Mouse (Mus musculus) layer of hippocampus, adult 9-11 months (tissue): ENCODE measurements at regions not wholly inside any gene's neighbourhood (a gene's known extent, or its start where the extent isn't known, plus 50 kb on each side); places are given as distances from the start of the nearest gene placed in this dataset.

Experiments
- DNase-seq: peaks from one replicate; pipeline ENCODE4 v3.0.0; 2022

DNA sequence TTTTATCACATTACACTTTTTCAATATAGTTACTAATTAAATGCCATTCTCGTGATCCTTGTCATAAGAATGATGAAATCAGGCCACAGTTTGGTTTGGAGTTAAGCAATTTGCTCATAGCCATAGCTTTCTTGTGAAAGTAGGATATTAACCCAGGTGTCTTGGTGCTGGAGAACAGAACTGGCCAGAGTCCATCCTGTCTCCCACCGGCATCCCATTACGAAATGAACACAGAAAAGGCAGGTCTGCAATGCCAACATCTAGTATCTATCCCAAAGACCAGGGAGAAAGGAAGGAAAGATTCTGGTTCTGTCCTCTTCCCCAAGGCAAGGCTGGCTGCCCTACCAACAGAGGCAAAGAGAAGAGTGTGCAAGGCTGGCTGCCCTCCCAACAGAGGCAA, 61.6 kb upstream of the Avpr1a start:
- DNase-seq, result no peak

DNA sequence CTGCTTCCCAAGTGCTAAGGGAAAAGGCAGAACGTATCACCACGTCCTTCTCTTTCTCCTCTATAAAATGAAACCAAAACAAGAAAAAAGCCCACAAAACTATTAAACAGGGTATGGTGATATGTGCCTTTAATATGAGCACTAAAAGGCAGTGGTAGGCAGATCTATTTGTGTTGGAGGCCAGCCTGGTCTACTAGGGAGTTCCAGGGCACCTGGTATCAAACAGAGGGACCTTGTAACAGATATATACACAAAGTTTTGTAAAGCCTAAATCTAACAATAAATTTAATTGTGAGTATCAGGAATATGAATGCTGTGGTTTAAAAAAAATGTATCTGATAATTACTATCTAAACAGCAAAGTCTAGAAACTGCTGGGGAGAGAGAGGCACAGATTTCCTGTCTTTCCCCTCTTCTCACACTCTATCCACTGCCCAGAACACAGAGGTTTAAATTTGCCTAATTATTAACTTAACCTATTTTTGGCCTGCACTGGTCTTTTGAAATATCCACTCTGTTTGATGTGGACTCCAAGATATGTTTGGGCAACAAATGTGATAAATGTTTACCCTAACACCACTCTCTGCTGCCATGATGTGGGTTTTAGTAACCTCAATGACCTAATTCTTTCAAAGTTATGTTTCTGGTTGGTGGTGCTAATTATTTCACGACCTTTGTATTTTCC, 68.5 kb upstream of the Avpr1a start:
- DNase-seq, result no peak

DNA sequence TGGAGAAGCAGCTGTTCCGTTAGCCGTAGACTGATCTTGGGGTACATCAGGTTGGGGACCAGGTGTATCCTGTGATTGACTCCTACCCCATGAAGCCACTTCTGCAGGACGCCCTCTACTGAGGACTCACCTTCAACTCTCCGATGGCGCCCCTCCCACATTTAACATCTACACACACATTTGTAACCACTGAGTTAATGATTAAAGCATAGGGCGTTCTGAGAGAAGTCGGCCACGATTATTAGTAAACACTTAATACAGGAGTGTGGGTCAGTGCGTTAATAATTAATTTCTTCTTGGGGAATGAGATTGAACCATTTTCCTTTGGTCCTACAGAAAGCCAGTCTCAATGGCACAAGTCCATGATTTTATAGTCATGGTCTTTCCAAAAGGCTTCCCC, 105.0 kb upstream of the Avpr1a start:
- DNase-seq, result no peak

DNA sequence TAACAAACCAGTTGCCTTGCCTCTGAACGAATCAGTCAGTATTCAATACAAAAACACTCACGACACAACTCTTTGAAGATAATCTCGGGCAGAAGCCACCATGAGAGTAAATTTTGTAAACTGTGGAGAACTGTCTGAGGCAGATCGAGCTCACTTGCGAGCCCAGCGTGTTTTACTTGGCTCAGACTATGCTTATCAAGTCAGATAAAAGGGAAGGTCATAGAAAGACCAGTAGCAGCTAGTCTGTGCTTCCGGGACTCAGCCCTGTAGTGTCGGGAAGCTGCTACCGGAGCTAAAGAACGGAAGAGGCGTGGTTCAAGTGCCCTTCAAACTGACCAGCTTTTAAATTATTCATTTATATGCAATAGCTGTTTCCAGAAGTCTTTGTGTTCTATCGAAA, 105.9 kb upstream of the Avpr1a start:
- DNase-seq, result no peak

DNA sequence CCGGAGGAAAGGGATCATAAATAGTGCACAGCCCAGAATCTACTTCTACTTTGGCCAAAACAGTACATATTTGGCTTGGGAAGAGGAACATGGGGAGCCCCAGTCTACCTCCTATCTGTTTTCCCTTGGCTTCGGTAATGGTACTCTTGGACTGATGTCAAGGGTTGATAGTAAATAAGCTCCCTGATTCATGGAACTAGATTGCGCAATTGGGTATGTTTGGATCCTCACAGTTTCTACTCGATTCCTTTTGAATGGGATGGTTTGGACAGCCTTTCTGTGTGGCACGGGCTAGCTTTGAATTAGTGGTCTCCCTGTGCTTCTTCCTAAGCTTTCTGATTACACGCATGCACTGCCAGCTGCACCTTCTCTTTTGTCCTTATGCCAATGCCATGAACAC, 121.4 kb upstream of the Avpr1a start:
- DNase-seq, result no peak

DNA sequence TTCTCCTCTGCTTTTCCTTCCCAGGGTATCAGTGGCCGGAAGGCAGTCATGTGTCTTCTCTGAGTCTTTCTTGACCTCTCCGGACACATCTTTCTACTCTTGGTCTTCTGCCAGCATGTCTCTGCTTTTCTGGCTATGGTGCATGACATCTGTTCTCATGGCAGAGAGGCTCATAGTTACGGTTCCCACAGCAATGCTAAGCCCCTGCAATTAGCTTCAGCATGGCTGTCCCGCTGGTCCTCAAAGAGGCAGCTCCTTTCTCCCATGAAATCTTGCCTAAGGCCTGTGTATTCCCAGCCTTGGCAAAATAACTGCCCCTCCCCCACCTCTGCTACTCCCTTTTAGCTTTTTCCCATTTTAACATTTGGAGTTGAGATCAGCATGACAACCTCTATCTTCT, 129.4 kb upstream of the Avpr1a start:
- no peak for DNase-seq

DNA sequence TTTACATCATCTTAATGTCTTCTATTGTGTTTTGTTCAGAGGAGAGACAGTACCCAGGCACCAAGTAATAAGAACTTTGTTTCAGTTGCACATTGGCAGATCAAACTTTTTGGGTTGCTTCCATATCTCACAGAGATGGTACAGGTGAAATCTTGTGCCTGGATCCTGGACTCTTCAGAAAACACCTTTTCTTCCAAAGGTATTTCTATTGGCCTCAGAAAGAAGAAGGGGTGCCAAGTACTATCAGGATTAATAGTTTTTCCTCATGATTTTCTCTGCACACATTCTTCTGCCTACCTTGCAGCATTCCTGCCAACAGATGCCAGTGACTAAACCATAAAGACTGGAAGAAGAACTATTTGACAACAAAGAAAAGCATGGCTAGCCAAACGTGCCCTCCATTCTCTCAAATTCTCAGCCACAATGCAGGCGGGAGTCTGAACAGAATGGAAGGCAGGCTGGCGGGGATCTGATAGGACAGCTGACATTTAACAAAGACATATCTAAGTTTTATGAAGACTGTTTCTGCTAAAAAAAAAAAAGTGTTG, 137.6 kb upstream of the Avpr1a start:
- no peak for DNase-seq

DNA sequence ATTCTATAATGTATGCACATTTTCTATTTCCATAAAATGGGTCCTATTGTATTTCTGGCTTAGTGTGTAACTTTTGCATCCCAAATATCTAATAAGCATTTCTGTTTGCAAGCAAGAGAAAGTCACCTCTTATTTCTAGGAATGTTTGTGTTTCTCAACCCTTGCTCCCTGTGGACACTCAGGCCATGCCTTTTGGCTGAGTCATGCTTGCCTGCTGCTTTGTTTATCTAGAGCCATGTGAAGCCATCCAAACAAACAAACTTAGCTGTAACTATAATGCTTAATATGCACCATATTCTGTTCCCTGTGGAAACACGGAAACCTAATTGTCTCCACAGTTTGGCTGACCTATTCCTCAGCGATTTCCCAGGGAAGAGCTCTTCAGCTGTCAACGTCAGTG, 139.6 kb upstream of the Avpr1a start:
- no peak for DNase-seq

DNA sequence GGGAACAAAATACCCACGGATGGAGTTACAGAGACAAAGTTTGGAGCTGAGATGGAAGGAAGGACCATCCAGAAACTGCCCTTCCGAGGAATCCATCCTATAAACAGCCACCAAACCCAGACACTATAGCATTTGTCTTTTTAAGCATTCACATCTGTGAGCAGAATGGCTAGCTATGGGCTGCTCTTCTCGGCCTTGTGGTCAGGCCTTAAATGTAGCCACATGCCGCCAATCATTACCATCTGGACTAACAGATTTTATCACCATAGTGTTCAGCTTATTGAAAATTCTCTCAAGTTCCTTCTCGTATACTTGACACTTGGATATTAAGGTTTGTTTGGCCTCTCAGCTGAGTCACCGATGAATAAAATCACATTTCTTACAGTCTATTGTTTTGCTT, 146.0 kb upstream of the Avpr1a start:
- DNase-seq, result no peak

DNA sequence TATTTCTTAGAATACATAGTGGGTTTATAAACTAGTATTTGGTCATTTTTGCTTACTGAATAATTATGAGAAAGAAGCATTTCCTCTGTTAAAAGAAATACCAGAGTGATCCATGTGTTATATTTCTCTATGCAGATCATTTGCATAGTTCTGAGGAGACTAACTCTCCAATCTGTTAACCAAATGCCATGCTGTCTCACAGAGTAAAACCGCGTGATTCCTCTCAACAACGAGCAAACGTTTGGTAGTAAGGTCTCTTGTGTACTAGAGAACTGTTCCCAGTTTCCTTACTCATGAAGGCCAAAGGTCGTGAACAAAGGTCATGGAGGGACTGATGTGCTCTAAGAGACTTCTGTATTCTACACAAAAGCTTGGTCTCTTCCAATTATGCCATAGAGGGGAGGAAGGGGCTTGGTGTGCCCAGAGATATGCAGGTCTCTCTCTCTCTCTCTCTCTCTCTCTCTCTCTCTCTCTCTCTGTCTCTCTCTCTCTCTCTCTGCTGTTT, 152.3 kb upstream of the Avpr1a start:
- no peak for DNase-seq

DNA sequence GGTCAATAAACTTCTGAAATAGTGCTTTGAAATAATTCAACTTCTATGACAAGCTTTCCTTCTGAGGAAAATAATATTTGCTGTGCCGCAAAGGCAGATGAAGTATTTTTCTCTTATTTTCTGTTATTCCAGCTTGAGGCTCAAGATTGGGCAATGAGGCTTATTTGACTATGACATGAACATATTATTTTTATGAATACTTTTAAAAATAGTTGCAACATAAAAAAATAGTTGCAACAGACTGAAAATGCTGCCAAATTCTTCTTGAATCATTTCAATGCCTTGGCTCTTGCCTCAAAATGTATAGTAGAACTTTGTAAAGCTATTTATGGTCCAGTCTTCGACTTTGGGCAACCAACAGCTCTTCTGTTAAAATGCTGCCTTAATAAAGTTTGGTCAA, 156.7 kb upstream of the Avpr1a start:
- DNase-seq, result no peak

DNA sequence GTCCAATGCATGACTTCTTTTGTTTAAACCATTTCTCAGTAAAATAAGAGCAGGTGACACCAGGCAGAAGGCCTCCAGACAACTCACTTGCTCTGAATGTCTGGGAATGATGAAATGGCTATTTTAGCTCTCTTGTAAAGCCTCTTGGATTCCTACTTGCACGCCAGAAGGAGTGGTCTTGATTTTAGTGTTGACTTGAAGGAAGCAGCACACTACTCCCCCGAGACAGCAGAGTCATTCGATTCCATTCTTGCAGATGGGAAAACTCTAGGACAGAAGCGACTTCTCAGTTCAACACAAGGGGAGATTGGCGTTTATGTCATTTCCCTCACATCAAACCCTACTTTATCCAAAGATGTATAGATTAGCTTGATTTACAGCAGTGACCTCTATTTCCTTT, 157.2 kb upstream of the Avpr1a start:
- no peak for DNase-seq

DNA sequence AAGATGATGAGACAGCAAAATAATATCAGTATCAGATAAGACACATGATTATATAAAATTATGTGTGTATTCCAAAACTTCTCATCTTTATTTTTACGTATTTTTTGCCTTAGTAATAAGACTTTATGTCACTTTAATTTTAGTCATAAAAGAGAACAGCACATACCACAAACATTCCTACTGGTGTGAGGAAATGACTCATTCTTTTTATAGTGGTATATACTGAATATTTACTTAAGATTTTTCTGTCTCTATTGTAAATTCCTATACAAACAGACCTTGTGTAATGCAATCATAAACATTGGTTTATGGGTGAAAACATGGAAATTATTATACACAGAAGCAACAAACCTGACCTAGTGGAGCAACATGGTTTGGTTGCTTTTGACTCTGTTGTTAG, 173.4 kb upstream of the Avpr1a start:
- DNase-seq, result no peak

DNA sequence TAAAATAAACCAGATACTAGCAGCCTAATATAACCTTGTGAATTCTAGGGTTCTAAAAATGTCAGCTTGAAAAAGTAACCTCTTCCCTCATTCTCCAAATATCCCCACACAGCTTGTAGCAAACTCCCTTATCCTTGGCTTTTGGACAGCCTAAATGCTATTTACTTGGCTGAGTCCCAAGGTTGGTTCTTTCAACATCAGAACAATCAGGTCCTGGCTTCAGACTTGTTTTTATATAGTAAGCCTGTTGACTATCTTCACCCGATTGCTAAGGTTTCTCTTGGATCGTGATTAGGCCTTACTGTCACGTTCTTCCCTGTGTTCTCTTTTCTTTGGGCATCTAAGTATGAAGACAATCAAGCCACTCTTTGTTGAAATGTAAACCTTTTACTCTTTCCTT, 174.1 kb upstream of the Avpr1a start:
- DNase-seq, result no peak

DNA sequence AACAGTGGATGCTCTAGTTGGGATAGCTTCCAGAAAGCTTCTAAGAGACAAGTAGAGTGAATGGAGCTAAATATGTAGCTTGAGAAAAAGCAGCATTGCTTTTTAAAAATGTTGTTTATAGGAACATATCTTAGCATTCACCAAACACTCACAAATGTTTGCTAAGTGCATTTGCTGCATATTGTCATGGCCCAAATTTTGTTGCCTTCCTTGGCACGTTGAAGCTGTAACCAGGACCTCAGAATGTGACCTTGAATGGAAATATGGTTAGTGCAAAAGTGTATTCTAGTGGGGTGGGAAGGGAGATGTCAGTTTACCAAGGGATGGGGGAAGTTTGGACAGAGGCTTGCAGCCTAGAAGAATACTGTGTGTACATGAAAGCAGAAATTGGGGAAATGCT, 166.9 kb upstream of the Rxylt1 start:
- DNase-seq, result no peak

DNA sequence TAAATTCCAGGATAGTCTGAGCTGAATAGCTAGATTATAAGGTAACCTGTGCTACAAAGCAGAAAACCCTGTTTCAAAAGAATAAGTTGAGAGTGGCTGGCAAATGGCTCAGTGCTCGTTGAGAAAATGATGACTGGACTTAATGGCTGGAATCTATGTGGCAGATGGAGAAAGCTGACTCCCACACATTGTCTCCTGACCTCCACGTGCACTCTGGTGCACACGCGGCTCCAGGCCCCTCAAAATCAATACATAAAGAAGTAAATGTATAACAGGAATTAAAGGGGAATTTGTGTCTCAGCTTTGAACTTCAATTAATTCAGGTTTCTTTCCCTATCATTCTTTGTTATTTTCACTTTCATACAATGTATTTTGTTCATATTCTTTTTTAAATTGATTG, 162.2 kb upstream of the Rxylt1 start:
- no peak for DNase-seq

DNA sequence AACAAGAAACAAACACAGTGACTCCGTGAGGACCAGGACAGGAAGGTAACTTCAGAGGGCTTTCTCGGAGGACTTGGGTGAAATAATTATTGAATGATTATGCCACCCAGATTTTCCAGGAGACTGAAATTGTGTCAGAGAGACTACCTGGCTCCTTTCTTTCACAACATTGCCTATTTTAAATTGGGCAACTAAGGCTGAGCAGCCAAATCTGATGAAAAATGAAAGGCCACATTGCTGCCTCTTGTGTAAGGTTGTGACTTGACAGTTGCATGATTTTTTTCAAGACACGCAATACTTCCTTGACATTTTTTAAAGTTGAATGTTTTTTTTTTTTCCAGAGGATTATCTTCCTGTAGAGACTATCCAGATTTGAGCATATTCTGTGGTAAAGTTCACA, 161.5 kb upstream of the Rxylt1 start:
- DNase-seq, result no peak

DNA sequence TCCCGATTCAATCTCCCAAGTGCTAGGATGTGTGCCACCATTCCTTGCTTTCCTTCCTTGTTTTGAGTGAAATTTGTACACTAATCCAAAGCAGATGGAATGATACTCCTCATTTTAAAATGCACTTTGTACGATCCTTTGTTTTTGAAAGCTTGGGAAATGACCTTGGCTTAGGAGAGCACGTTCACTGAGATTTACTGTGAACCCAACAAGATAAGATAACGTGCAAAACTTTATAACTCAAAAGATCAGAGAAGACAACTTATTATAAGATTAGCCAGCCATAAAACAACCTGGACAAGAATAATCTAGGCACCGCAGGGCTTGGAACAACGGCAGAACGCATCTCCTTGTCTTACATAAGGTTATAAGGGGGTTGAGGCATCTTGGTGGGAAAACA, 134.6 kb upstream of the Rxylt1 start:
- no peak for DNase-seq

DNA sequence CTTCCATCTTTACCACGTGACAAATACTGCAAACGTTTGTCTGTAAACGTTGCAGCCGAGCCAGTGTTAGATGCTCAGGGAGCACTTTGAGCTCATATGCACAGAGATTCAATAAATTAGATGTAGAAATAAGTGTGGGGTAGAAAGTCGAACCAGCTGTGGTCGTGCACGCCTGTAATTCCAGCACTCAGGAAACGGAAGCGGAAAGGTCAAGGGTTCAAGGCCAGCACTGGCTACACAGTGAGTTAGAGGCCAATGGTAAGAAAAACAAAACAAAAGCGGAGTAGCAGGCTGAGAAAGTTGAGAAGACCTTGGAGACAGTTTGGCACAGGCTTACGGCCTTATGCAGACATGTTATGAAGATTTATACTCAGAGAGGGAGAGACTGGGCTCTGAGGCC, 133.6 kb upstream of the Rxylt1 start:
- DNase-seq, result no peak

DNA sequence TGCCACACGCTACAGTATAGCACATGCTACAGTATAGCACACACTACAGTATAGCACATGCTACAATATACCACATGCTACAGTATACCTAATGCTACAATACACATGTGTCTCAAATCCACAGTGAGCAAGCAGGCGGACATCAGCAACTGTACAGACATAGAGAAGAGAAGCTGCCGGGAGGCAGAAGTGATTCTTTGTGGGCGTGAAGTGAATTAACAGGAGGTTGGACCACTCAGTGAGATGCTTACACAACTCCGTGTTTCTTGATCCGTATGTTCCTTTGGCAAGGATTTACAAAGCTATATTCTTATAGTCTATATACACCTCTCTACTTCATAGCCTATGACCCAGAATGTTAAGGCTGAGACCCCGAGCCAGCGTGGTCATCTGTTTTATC, 128.5 kb upstream of the Rxylt1 start:
- no peak for DNase-seq

DNA sequence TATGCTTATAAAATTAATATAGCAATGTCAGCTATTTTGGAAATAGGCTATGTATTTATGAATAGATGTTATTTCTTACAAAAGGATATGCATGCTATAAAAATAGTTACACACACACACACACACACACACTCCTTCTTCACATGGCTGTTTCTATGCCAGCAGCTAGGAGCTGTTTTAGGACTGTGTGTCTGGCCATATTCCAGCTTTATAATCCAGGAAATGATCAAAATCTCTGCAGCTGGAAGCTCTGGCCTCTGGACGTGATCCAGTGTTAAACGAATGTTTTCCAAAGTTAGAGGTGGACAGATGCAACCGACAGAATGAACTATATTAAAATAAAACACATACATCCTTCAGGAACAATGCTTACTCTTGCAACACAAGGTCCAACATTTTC, 125.9 kb upstream of the Rxylt1 start:
- no peak for DNase-seq

DNA sequence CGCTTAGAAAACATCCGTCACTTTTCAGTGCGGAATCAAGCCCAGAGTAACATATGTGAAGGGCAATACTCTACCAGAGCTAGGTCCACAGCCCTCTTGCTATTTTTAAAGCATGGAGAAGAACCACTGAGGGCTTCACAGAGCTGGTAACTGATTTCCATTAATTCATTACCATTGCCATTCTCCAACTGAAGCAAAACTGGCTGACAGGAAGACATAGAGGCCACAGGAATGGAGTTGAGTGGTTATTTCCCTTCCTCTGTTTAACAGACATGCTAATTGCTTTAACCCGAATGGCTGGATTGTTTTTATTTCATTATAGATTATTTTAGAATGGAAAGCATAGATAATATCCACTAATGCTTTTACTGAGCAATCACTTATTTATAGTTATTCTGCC, 120.4 kb upstream of the Rxylt1 start:
- DNase-seq, result no peak

DNA sequence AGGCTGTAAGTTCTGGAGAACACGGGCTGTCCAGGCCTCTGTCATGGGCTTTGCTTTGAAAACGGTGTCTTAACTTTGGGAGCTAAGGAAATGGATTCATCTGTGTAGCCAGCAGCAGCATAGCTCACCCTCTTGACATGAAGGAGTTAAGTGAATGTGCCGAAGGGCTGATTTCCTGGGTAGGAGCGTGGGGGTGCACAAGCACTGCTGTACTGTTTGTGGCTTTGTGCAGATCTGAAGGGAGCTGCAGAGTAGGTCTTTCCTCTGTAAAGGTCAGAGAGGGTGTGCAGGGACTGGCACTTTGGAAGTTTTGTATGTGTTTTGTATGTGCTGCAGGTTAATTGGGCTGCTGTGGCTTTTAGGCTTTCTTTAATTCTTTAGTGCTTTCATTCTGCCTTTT, 102.6 kb upstream of the Rxylt1 start:
- DNase-seq, result no peak

DNA sequence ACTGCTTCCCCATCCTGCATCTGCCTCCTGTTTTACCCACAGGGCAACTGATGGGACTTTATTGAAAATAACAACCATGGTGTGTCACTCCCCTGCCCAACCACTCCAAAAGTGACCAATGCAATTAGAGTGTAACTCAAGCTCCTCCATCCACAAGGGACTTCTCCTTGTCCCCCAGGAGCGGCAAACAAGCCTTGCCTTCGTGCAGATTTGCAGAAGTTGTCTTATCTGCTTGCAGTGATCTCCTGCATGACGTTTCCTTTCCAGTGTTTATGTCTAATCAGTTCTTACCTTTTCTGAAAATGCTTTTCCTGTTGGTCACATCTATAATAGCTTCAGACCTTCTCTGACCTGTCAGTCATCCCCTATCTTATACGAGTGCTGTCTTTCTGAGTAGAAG, 100.5 kb upstream of the Rxylt1 start:
- no peak for DNase-seq

DNA sequence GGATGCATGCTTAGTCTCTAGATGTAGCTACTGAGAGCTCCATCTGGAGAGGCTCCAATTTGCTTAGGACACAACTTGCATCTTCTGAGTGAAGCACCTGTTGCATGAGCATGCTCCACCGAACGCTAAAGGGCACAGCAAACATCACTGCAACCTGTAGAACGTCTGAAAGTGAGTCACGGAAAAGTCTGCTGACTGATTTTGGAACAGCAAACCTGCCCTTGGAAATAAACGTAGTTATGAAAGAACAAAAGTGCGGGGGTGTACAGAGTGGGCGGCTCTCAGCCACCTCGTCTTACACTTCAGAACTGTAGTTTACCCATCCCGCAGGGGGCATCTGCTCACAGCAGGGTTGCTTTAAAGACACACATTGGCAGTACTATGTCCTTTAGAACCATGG, 97.0 kb upstream of the Rxylt1 start:
- DNase-seq, result no peak
